Mouse (Mus musculus): Measurements from ENCODE around the gene Aen. TPM values are rescaled to one million over a fixed set of nuclear protein-coding genes. Genes with fewer than 3 reads are reported as not detected.

The Aen gene
- total RNA-seq (2023): 29.3 TPM

DNA sequence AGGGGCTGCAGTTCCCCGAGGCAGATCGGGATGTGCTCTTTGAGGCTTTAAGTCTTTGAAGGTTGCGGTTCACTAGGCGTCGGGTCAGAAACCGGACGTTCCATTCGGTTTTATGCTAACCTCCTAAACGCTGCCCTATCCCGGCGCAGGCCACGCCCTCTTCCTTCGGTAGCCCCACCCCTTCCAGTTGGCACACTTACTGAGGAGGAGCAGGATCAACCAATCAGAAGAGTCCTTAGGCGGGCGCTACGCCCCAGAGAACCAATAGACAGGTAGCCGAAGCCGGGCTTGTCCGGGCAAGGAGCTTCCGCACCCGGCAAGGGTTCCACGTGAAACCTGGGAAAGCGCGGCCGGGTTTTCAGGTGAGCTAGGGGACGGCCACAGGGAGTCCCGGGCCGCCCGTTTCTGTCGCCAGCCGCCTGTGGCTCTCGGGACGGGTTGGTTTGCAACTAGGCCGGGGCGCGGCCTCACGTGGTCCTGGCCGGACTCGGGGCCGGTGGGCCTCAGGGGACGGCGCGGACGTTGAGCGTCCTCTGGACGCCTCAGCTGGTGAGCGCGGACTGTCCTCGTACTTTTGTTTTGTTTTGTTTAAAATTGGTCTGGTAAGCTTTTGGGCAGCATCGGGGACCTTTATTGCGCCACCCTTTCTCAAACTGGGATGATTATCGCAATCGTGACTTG lies at the start of gene Aen:
Aen (plus strand) TSS at position 202 of the 681 bp plus-strand sequence.

DNA sequence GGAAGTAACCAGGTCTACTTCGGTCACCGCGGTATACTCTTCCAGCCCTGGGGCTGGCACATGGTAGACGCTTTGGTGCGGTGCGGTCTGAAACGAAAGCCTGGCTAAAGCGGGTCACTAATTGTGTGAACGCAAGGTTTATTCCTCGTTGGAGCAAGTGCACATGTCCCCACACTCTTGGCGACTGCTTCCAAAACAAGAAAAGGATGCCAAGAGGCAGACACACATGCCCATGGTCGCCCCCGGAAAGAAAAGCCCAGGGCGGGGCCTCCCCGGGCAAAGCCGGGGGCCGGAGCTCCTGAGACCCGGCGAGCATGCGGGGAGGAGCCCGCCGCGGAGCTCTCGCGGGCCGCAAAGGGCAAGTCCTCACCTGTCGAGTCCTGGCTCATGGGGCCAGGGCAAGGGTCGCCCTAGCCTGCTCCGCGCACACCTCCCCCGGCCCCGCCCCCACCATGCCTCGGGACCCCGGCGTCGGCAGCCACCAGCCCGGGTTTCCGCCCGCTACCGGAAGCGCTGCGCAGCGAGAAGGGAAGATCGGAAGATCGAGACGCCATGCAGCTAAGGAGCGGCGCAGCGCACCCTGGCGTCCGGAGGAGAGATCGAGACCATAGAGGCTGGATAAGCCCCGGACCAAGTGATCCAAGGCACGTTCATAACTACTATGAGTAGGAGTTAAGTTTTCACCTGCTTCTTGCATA lies 48.8 kb upstream of the Aen start, which contains the start of gene Det1:
Det1 (minus strand) TSS at position 527 of the 698 bp plus-strand sequence.

DNA sequence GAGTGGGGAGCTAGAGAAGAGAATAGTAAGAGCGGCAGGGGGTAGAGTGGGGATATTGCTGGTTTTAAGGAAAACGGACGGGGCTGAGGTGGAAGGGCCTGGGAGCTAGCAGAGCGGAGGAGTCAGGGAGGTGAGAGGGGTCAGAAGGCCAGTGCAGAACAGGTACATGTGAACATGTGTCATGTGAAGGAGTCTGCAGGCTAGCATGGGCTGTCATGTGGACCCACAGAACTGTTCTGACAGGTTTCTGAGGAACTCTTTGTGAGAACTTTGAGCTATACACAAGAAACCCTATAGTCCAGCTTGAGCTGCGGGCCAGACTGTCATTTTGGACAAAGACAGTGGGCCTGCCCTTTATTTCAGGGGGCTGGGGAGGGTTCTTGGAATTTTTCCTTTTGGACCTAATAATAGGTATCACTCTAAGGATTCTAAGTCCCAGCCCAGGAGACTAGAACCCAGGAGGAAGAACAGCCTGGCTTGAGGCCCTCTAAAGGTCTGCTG lies 17.4 kb downstream of the Aen start, which contains the start of gene Isg20:
Isg20 (plus strand) TSS at position 451 of the 501 bp plus-strand sequence.

Other genes starting within 250 kb of the Aen start
- 23.0 TPM for gene Ntrk3, start 157.8 kb upstream of the Aen start, total RNA-seq (2023)
- gene Mrps11, start 112.7 kb upstream of the Aen start, total RNA-seq (2023): 26.7 TPM
- 22.7 TPM for gene Mrpl46, start 112.3 kb upstream of the Aen start, total RNA-seq (2023)
- gene Det1, start 48.6 kb upstream of the Aen start, total RNA-seq (2023): 17.5 TPM
- 14.1 TPM for gene Isg20, start 17.6 kb downstream of the Aen start, total RNA-seq (2023)
- gene Acan, start 157.6 kb downstream of the Aen start, total RNA-seq (2023): not detected
- not detected for gene Hapln3, start 235.2 kb downstream of the Aen start, total RNA-seq (2023)

All from CD8-positive naive resting alpha-beta T cell, adult 57 days (primary cell).